Mouse (Mus musculus) left cerebral cortex, adult 11 months (tissue): ENCODE results near the gene Gm49027.
"Not testable (repeated sequence)": the region's sequence is repeated elsewhere in the genome, so short reads cannot be mapped to it uniquely, and the experiment has no call there.

Experiments
- DNase-seq: peaks from one replicate; pipeline ENCODE4 v3.0.0; 2022; ENCODE audit warnings: low spot score

Gene Gm49027

DNA sequence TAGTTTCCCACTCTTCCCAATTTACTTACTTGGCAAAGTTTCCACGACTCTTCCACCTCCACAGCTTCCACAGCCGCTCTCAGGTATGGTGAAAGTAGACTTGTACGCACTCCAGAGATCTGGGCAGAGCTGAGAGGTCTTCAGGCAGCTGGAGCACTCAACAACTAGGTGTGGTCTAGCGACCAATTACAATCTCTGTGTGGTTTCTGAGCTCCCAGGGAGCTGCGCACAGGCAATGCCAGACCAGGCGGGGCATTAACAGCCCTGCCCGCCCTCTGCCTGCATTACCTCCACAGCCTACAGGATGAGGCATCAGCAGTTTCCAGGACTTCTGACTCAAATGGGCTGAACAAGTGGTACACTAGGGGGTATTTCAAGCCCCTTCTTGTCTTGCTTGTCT is at the start of gene Gm49027:
TSS of gene Gm49027 (minus strand) at position 208 of the 400 bp plus-strand sequence.
- no peak for DNase-seq

DNA sequence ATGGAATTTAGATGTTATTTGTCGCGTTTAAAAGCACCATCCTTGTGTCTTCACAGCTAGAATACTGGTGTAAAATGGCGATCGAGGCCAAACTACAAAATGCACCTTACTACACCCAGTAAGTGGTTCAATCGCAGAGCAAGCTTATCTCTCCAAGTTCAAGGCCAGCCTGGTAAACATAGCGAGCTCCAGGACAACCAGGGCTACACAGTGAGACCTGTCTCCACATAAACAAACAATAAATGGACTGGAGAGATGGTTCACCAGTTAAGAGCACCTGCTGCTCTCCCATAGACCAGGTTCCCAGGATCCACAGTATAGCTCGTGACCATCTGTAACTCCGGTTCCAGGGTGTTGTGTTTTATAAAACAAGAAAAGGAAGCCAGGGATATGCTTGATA is 48.1 kb upstream of the Gm49027 start:
- DNase-seq: no peak

DNA sequence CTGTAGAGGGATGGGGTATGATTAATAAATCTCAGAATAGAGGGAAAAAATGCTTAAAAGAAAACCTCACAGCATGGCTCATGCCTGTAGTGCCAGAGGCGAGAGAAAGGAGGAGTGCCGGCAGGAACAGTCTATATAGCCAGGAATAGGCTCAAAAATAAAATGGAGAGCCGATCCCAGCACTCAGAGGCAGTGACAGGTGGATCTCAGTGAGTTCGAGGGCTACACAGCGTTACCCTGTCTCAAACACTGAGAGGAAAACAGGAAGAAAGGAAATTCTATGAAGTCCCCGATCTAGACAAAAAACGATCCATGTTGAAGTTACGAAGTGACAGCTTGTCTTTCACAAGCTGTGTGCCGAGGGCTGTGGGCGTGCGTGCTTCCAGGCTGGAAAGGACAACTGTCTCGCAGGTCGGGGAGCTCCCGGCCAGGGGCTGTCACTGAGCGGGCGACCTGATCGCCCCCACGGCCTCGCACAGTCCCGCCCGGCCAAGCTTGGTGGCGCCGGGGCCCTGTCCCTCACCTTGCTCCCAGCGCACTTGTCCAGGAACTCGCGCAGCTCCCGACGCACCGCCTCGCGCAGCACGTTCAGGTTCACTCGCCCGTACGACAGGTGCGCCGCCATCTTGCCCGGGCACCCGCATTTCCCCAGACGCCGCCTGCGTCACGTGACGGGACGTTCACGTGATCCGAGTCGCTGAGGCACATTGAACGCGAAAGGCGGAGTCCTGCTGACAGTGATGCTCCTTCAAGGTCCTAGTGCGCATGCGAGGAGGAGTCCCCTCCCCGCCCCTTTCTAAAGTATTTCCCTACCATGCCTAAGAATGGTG is 47.3 kb upstream of the Gm49027 start, which contains the start of gene Vps33a:
TSS of gene Vps33a (minus strand) at position 682 of the 830 bp plus-strand sequence.
- DNase-seq: peak; percentile 95

DNA sequence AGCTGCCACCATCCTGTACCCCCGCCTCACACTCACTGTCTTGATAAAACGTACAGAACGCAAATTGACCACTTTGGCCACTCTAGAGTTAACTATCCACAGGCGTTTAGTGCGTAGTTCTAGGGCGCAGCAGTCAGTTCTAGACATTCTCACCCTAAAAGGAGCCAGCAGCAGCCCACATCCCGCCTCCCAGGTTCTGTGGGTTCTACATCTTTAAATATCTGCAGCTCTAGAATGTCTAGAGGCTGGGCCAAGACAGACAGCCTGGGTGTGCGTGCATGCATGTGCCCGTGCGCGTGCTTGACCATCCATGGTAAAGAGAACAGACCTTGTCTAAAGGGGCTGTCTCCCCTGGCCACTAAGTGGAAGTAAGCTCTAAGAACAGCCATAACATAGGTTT is 35.8 kb upstream of the Gm49027 start:
- no peak for DNase-seq

DNA sequence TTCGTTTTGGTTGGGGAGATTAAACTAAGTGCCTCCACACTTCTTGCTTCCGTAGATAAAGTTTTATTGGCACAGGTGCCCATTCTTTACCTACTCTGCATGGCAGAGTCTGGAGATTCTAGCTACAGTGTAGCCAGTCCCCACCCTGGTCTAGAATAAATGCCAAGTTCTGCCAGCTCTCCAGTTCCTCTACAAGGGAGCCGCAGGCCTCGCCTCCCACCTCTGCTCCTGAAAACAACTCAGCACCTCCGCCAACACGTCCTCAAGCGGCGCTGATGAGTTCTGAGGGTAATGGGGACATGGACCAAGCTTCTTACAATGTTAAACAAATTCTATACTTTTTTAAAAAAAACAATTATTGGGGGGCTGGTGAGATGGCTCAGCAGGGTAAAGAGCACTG is 34.3 kb upstream of the Gm49027 start:
- DNase-seq: no peak

DNA sequence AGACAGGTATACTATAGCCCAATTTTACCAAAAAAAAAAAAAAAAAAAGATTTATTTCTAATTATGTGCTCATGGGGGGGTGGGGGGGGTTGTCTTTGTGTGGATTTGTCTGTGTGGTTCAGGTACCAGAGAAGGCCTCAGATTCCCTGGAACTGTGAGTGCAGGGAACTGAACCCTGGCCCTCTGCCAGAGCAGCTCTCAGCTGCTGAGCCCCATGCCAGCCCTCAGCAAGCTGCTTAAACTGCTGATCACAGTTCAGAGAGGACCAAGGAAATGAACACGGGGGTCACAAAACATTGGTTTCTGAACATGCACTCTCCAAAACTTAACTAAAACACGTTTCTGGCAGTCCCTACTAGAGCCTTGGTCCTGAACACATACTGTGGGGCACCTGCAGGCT is 31.2 kb upstream of the Gm49027 start:
- DNase-seq: no peak

DNA sequence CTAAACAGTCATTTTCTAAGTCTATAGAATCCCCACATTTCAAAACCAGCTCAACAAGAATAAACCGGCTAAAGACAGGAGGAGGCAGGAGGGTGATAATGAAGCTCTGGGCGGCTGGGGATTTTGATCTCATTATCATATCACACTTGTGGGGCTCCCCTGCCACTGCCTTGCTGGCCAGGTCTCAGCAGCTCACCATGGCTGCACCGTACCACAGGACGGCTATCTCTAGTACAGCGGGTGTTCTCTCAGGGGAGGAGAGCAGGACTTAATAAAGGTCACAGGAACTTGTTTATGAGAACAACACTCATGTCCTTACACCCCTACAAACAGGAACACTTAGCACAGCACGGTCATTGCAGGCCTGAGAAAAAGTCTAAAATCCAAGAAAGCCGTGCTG is 30.4 kb upstream of the Gm49027 start:
- DNase-seq: no peak

DNA sequence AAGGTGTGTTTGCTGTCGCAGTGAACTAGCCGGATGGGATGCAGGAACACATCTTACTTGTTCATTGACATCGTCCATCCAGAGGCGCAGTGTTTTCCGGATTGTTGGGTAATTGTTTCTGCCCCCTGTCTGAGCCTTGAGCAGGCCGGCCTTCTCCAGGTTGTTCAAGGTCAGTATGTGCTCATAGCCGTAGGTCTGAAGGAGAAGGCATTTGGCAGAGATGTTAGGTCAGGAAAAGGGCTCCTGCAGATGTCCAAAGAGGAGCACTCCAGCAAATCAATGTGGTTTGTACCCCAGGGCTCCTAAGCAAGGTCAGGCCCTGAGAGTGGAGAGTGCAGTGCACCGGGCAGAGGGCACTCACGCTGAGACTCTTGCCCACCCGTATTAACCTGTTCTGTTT is 8.5 kb upstream of the Gm49027 start:
- DNase-seq: no peak

DNA sequence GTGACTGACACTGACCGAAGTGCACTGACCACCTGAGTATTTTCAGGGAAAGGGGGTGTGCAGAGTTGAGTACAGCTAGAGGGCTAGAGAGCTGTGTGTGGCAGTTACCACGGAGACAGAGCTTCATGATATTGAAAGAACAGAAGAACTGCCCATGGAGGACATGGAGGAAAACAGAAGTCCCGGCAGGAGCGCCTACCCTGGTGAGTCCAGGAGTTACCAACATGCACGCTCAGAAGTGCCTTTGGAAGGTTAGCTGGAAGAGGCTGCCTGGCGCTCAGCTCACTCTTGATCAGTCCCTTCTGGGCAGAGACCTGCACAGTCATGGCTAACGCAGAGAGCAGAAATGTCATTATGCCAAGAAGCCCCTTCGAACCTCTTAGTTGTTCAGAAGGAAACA is 4.8 kb upstream of the Gm49027 start:
- no peak for DNase-seq

DNA sequence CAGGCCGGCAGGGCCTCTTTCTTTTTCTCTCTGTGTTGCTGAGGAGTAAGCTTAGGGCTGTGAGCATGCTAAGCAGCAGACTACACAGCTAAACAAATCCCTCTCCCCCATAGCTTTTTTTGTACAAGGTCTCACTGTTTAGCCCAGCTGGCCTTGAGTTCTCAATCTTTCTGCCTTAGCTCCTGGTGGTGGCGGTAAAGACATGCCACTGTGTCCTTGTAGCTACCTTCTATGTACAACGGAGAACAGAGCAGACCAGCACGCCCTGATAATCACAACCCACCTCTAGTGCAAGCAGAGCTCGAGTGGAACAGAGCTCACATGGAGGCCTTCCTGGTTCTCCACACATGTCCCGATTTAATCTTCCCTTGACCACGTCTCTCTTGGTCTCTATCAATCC is 3.4 kb upstream of the Gm49027 start:
- DNase-seq: no peak

DNA sequence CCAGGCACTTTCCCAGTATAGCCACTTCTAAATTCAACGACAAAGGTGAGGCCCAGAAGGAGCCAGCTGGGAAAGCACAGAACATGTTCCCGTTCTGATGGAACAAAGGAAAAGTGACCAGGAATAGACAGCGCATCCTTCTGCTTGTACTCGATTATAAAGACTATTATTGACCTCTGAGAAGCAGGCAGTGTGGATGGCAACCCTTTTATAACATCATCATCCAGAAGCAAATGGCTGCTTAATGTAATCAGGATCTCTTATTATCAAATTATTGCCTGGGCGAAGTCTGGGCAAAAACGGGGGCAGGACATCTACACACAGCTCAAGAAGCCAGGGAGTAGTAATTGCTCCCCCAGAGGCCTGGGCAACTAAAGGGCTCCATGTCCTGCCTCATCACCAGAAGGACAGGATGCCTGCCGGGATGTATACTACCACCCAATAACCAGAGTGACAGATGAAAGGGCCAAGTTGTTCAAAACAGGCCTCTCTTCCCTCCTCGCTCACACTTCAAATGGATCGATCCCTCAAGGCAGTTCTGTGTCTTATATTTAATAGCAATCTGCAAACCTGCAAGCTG is 718 bp upstream of the Gm49027 start:
- no peak for DNase-seq

DNA sequence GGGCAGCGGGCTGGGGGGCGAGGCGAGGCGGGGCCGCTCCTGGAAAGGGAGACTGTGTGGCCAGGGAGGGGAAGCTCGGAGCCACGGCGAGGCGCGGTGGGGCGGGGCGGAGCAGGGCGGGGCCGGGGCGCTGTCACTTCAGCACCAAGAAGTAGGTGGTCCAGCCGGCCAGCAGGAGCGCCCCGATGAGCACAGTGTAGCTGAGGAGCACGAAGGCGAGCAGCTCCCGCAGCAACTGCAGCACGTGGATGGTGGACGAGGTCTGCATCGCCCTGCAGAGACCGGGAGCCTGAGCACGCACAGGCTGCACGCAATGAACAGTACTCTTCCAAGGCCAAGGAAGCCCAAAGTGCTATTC is 916 bp downstream of the Gm49027 start:
- no peak for DNase-seq

DNA sequence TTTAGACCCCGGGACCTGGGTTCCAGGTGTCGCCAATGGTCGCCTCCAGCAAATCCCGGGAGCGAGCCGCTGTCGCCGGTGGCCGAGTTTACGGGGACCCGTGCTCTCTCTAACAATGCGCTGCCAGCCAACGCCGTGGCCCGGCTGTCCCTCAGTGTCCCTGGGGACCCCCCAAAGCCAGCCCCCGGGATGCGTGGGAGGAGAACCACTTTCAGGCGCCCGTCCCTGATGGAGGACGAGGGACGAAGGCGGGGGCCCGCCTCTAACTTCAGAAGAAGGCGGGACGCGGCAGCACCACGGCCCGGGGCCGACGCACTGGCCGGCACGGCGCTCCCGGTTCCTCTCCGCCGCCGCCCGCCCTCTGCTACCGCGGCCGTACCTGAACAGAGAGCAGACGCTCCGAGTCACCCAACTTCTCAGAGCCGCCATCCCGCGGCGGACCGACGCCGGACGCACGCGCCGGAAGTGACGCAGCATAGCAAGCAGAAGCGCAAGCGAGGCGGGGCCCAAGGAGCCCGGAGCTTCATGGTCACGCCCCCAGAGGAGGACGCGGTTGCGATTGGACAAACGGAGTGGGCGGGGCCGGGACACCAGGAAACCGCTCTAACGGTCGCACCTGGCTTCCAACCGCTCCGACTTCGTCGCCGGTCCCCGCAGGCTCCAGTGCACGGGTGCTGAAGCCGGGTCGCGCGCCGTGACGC is 1.4 kb downstream of the Gm49027 start, which contains the start of gene Diablo:
TSS of gene Diablo (minus strand) at position 485 of the 701 bp plus-strand sequence.
- peak; percentile 96 for DNase-seq

DNA sequence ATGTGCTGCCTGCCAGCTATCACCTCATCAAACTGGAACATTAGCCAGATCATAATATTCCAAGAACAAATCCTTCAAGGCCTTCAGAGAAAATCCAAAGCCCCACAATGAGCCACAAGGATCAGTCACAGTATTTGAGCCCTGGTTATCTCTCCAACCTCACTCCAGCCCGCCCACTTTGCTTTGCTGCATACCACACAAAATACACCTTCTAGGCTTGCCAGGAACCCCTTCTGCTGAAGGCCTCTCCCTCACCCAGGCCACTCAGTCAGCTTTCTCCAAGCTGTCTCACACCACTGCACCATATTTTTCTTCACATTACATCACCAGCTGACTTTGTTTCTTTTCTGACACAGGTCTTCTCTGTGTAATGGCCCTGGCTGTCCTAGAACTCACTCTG is 3.1 kb downstream of the Gm49027 start:
- DNase-seq: no peak

DNA sequence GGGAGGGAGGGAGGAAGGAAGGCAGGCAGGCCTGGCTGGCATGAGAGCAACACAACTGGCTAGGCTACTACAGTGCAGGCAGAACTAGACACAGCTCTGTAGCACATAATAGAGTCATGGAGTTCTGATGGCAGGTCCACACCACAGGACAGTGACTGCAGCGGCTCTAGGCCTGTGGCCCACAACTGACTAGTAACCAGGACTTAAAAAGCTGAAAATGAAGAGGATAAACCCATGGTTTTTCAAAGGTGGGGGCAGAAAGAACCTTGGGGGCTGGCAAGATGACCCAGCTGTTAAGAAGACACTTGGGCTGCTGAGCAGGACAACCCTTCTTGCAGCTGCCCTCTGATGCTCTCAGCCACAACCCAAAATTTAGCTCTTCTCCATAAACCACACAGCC is 3.7 kb downstream of the Gm49027 start:
- DNase-seq: no peak

DNA sequence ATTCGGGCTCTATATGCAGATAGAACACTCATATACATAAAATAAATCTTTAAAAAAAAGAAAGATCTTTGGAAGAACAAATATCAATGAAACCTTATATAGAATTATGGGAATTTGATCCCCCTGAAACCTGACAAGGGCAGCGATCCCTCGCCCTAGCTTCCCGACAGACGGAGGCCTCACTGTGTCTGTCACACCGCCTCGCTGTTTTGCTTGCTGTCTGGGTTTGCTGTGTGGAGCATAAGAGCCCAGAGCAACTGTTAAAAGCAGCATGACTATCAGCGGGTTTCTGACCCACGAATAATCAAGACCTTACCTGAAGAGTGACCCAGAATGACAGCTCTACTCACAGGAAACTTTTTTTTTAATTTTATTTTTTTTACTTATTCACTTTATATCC is 4.6 kb downstream of the Gm49027 start:
- DNase-seq: no peak

DNA sequence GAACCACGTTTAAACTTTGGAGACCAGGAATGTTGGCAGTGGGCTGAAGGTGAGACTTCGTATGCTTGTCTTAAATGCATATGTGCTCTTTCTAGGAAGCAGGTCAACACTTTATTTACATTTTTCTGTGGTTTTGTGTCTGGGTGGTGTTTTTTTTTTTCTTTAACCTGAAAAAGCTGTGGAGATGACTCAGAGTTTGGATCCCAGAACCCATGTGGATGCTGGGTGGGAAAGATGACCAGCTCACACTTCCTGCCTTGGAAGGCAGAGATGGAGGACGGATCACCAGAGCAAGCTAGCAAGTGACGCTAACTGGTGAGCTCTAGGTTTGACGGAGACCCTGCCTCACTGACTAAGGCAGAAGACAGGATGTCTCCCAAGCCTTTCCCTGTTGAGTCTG is 10.4 kb downstream of the Gm49027 start:
- DNase-seq: no peak

DNA sequence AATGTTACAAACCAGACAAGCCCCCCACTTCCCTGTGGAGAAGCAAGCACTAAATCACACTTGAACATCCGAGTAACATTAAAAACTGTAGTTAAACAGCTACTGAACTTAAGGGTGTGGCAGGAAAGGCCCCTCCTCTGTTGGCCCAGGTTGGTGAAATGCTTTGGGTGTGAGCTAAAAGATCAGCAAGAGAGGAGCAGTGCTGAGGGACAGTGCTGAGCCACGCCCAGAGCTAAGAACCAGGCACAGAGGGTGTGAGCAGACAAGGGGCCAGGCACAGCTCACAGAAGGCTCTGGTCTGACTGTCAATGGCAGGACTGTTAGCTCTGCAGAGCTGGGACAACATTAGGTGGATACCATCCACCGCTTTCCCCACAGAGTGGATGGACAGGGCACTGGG is 13.2 kb downstream of the Gm49027 start:
- no peak for DNase-seq

DNA sequence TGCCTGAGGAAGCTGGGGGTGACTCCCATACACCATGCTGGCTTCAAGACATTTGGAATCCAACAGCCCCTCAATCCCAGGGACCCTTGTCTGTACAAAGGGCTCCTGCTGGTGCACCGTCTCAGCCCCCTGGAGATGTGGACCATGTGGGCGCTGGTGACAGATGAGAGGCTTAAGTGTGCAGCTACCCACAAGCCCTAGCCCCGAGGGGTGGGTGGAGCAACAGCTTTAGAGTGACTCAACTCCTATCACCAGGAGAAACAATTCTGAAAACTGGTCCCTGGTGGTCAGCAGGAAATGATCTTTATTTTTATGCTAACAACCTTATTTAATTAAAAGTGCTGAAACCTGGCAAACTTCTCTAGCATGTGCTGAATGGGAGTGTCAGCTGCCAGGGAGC is 13.9 kb downstream of the Gm49027 start:
- DNase-seq: not testable (repeated sequence)

DNA sequence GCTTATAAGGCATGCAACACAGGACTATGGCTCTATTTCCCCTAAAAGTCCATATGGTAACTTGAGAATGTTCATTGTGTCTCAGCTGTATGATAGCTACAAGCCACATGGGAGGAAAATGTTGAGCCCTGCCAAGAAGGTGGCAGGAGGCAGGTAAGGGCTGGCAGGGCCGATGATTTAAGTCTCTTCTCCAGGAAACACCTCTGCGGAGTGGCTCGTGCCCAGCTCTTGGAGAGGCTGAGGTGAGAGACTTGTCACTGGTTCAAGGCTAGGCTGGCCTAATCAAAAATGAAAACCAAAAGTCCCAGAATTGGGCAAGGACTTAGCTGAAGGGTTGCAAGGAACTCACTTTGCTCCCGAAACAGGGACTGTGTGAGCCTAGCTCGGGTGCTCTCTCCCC is 15.1 kb downstream of the Gm49027 start, which contains the start of gene B3gnt4:
TSS of gene B3gnt4 (plus strand) at position 301 of the 400 bp plus-strand sequence.
- DNase-seq: no peak

DNA sequence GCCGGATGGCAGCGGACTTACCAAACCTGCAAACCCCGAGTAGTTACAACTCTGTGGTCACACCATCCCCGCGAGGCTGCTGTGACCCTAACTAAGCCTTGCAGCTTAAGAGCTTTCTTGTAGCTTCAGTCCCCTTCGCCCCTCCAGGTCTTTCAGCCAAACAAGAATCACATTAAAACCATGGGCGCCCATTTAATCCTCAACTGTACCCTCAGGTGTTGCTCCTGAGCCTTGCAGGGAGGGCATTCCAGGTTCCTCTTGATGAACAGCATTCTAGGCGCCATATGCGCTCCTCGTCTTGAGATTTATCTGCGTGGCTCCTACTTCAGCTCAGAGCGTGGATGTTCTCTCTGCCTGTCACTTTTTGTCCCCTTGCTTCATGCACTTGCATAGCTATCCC is 16.4 kb downstream of the Gm49027 start:
- no peak for DNase-seq

DNA sequence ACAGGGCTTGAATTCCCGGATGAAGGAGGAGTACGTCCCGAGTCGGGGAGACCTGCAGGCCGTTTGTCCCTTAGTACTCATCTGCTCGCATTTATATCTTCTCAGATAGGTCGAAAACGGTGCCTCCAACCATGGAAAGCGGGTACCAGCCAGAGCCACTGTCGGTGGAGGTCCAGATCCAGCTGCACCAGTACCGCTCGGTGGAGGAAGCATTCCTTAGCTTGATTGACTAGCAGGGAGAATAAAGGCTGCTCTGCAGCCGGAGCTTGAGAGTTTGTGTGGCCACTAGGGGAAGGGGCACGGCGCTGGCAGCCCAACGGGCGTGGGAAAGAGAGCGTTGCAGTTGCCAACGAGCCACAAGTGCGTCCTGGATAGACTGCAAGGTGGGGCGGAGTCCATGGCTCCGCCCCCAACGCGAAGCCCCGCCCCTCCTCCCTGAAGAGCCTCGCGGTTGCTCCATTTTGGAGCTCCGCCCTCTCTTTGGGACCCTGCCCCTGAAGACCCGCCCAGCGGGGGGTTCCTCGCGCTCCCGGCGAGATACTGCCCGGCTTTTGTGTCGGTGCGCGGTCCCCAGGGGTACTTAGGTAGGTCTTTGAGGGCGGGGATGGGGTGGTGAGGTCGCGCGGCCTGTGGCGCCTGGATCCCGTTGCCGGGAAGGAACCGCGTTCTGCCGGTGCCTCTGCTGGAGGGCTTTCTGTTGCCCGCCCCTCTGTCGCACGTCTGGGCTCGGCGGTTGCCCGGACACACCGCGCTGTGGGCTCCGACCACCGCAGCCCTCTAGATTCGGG is 17.2 kb downstream of the Gm49027 start:
- peak; percentile 66 for DNase-seq
